Mouse (Mus musculus): ENCODE results near the gene Ptk6.
"Not testable (repeated sequence)": the region's sequence is repeated elsewhere in the genome, so short reads cannot be mapped to it uniquely, and the experiment has no call there.

Ptk6 gene

GRCm38 (mm10) chr2:181219538-181220216, 17.1 kb upstream of the Ptk6 start, which contains the start of gene Fndc11:
Gene Fndc11 (plus strand): TSS chr2:181220013.
- peak; percentile 59; the same call in 1 of the 2 replicates for ATAC-seq (ENCODE audit: low TSS enrichment)

DNA sequence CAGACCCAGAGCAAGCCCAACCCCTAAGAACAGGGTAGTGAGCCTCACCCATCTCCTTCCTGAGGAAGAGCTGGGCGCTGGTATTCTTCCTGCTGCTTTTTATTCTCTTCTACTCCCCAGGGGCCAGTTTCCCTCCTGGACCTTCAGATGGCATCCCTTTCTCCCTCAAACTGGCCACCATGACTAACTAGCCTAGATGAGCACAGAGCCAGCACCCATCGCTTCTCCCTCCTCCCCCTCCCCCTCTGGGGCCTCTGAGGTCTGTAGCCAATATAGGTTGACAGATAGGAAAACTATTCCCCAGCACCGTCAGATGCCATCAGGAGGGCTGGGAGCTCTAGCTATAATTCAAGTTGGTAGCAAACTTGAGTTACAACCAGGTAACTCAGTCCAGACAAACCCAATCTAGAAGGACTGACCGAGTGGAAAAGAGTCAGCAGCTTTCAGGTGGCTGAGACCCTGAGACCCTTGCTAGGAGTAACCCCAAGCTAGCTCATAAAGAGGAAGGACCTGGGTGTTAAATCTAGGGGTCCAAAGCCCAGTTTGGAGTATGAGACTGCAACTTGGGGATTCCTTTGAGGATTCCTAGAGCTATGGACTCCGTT, 16.4 kb upstream of the Ptk6 start:
- no peak for ATAC-seq (ENCODE audit: low TSS enrichment)

GRCm38 (mm10) chr2:181216037-181216436, 13.4 kb upstream of the Ptk6 start:
- no peak for ATAC-seq (ENCODE audit: low TSS enrichment)

- no peak for ATAC-seq (ENCODE audit: low TSS enrichment)
These were observed 10.4 kb upstream of the Ptk6 start, which contains the start of gene Srms for GRCm38 (mm10) chr2:181213021-181213445. Gene Srms (minus strand): TSS chr2:181213185.

DNA sequence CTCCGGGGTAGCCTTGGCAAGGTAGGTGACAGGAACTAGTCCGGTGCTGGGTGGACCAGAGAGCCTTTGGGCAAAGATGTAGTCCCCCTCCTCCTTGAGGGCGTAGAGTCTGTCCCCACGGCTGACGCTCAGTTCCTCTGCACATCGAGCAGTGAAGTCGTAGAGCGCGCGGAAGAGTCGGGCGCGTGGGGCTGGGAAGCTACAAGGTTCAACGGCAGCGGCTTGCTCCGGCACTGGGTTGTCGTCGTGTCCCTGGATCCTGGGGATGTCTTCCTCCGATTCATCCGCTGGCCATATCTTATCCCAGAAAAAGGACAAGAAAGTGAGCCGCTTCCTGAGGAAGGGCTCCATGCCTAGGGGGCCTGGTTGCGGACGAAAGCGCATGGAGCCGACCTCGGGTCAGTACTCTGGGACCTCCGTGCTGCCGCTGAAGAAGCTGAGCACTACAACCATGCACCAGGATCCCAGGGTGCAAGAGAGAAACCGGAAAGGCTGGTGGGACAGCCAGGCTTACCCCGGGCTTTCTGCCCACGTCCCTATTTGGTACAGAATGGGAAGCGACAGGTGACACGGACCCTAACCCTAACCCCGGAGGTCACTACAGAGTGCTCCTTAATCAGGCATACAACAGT, 9.9 kb upstream of the Ptk6 start:
- ATAC-seq (ENCODE audit: low TSS enrichment): no peak

- no peak for ATAC-seq (ENCODE audit: low TSS enrichment)
These were observed 3.5 kb upstream of the Ptk6 start for GRCm38 (mm10) chr2:181206118-181206517.

DNA sequence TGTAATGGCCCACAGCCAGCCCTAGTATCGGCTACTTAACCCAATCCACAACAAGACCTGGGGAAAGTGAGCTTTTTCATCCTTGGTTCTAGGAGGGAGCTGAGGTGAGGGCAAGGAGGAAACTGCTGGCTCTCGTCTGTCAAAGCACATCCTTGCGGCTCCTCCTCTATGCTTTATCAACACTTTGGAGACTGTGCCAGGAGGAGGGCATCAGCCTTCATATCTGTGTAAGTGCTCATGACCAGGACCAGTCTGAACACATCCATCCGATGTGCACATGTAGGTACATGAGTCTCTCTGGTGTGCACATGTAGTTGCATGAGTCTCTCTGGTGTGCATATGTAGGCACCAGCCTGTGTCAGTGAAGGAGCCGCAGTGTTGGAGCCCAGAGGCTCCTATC, 3.1 kb upstream of the Ptk6 start:
- no peak for ATAC-seq (ENCODE audit: low TSS enrichment)

DNA sequence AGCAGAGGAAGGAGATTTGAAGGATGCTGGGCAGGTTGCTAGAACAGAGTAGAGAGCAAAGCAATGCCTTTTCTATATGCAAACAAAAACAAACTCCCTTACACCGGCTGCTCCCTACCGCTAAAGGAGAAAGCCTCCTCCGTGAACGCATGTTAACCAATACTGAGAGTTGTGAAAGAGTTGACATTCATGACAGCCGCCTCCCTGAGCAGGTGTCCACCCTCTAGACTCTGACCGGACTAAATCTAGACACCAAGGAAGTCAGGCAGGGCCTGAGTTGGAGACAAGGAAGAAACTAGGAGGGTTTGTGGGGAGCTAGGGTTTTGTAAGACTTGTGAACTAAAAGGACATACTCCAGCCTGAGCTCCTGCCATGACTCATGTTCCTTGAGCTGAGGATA, 297 bp upstream of the Ptk6 start:
- ATAC-seq (ENCODE audit: low TSS enrichment): no peak

DNA sequence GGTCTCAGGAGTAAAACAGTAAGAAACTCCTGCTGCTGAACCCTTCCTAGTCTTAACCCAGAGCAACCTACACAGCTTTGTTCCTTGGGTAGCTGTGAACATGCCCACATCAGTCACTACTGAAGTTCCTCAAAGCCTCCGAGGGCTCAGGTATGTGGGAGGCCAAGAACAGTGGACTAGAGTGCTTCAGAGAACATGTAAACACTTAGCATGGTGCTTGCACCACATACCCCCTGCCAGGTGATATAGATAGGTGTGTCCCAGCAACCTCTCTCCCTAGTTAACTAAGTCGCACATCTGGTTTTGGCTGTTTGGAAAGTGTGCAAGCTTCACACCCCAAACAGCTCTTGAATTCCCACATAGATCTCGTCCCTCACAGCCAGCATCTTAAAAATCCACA, 983 bp downstream of the Ptk6 start:
- ATAC-seq (ENCODE audit: low TSS enrichment): no peak

- no peak for ATAC-seq (ENCODE audit: low TSS enrichment)
These were observed 5.8 kb downstream of the Ptk6 start for GRCm38 (mm10) chr2:181196628-181197300.

- ATAC-seq (ENCODE audit: low TSS enrichment): no peak
These were observed 9.5 kb downstream of the Ptk6 start for GRCm38 (mm10) chr2:181193044-181193443.

GRCm38 (mm10) chr2:181191936-181192335, 10.7 kb downstream of the Ptk6 start:
- ATAC-seq (ENCODE audit: low TSS enrichment): no peak

DNA sequence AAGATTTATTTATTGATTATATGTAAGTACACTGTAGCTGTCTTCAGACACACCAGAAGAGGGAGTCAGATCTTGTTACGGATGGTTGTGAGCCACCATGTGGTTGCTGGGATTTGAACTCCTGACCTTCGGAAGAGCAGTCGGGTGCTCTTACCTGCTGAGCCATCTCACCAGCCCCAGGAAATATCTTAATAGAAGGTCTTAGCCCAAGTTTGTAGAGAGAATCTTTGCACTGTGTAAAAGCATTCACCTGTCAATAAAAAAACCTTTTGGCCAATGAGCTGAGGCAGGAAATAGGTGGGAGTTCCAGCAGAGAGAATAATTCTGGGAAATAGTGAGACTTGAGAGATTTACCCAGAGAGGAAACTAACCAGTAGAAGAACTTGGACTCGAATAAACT, 11.2 kb downstream of the Ptk6 start:
- ATAC-seq (ENCODE audit: low TSS enrichment): not testable (repeated sequence)

- ATAC-seq (ENCODE audit: low TSS enrichment): no peak
These were observed 13.3 kb downstream of the Ptk6 start for GRCm38 (mm10) chr2:181189321-181189720.

GRCm38 (mm10) chr2:181188681-181189080, 13.9 kb downstream of the Ptk6 start:
- ATAC-seq (ENCODE audit: low TSS enrichment): no peak

GRCm38 (mm10) chr2:181187121-181188000, 15.2 kb downstream of the Ptk6 start, which contains the start of gene Ppdpf:
Gene Ppdpf (plus strand): TSS chr2:181187247.
- peak; percentile 92 for ATAC-seq (ENCODE audit: low TSS enrichment)

DNA sequence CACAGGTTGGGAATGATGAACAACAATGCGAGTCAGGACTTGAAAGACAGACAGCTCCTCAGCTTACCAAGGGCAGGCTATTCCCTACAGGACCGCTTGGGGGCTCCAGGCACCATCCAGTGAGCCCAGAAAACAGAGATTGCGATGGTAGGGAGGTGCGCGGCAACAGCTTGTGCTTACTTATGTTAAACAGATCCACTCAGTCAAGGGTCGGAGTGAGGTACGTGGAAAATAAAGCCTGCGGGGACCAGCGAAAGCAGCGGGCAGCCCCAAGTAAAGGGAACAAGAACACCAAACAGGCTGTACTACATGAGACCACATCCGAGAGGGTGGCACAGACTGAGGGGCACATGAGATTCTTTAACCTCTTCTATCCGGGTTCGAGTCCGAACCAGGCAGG, 16.0 kb downstream of the Ptk6 start:
- ATAC-seq (ENCODE audit: low TSS enrichment): peak; percentile 82

DNA sequence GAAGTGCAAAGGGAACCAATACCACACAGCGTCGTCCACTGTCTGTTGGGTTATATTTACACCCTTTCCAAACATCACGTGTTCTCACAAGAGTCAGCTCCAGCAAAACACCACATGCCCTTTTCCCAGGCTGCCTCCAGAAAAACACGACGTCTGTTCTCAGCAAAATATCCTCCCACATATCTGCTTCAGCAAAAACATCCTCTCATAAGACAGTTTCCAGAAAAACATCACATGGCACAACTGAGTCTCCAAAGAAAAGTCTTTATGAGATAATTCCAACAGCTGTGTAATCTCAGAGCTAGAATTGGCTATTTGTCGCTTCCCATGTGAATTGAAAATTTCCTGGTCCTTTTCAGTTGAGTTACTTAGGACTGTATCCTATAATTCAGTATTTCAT, 21.7 kb downstream of the Ptk6 start:
- ATAC-seq (ENCODE audit: low TSS enrichment): no peak; the same call in 1 of the 2 replicates

DNA sequence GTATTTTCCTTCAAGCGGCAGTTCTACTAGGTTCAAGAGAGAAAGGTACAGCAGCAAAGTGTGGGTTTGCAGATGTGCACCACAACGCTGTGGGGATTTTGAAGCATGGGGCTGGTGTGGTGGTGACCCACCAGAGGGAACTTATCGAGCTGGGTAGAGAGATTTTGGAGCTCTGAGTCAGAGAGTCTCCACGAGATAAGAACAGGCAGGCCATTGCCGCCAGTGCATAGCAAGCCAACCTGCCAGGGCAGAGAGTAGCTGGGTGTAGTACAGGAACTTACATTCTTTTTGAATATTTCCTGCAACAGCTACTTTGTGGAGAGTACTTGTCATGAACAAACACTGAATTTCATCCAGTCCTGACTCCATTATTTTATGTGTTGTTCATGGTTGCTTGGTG, 24.1 kb downstream of the Ptk6 start:
- ATAC-seq (ENCODE audit: low TSS enrichment): no peak

GRCm38 (mm10) chr2:181178015-181178414, 24.6 kb downstream of the Ptk6 start:
- ATAC-seq (ENCODE audit: low TSS enrichment): no peak

- ATAC-seq (ENCODE audit: low TSS enrichment): peak; percentile 85
These were observed 27.9 kb downstream of the Ptk6 start for GRCm38 (mm10) chr2:181174646-181175045.

Data from frontal cortex, adult (tissue).